Mouse (Mus musculus) hindbrain, embryonic 13.5 days (tissue): Measurements from ENCODE around the gene Acyp2. TPM values are rescaled to one million over a fixed set of nuclear protein-coding genes. Genes with fewer than 3 reads are reported as not detected.

Experiments used
- ATAC-seq: fragments of 200-750 bp; cut with Nextera tagmentation; 2 replicates; pipeline ENCODE4 v1.8.0; 2017; ENCODE audit warnings: moderate TSS enrichment; ENCODE audit not compliant: low FRiP score
- H3K27ac ChIP-seq: fragments of 300-500 bp; sonication (generic); 2 replicates; pipeline ENCODE4 v1.5.1; 2015; ENCODE audit warnings: inconsistent platforms, mild to moderate bottlenecking, moderate library complexity
- H3K27me3 ChIP-seq: fragments of 300-500 bp; sonication (generic); 2 replicates; pipeline ENCODE4 v1.6.1; 2015; ENCODE audit warnings: mild to moderate bottlenecking, inconsistent platforms
- H3K36me3 ChIP-seq: fragments of 300-500 bp; sonication (generic); 2 replicates; pipeline ENCODE4 v1.6.1; 2015; ENCODE audit warnings: mild to moderate bottlenecking, inconsistent platforms
- H3K4me1 ChIP-seq: fragments of 300-500 bp; sonication (generic); replicated peaks from 2 replicates; pipeline ENCODE4 v1.6.1; 2015; ENCODE audit warnings: inconsistent platforms
- H3K4me2 ChIP-seq: fragments of 300-500 bp; sonication (generic); 2 replicates; pipeline ENCODE4 v1.6.1; 2015; ENCODE audit warnings: inconsistent platforms, mild to moderate bottlenecking, moderate library complexity
- H3K4me3 ChIP-seq: fragments of 300-500 bp; sonication (generic); 2 replicates; pipeline ENCODE4 v1.5.1; 2015; ENCODE audit warnings: mild to moderate bottlenecking, inconsistent platforms
- H3K9ac ChIP-seq: fragments of 300-500 bp; sonication (generic); 2 replicates; pipeline ENCODE4 v1.6.1; 2015; ENCODE audit warnings: mild to moderate bottlenecking, inconsistent platforms
- H3K9me3 ChIP-seq: fragments of 300-500 bp; sonication (generic); 2 replicates; pipeline ENCODE4 v1.6.1; 2016; ENCODE audit warnings: inconsistent platforms
- WGBS: fragments of 180-500 bp; shearing (Covaris S2); methylation state at CpG from one replicate; pipeline ENCODE4 v1.1.7; 2015; 5-methylcytosine and 5-hydroxymethylcytosine counted together
- polyA plus RNA-seq: library from polyadenylated mRNA; unstranded; fragments of >200 nt; fragmentation: Nextera tagmentation; extraction: Ambion mirVana; gene quantifications from 2 replicates; pipeline ENCODE4 v1.2.1, GENCODE M21; 2015

Acyp2 gene
- polyA plus RNA-seq, 1 experiment from 2014 or later, result 21.4 TPM

DNA sequence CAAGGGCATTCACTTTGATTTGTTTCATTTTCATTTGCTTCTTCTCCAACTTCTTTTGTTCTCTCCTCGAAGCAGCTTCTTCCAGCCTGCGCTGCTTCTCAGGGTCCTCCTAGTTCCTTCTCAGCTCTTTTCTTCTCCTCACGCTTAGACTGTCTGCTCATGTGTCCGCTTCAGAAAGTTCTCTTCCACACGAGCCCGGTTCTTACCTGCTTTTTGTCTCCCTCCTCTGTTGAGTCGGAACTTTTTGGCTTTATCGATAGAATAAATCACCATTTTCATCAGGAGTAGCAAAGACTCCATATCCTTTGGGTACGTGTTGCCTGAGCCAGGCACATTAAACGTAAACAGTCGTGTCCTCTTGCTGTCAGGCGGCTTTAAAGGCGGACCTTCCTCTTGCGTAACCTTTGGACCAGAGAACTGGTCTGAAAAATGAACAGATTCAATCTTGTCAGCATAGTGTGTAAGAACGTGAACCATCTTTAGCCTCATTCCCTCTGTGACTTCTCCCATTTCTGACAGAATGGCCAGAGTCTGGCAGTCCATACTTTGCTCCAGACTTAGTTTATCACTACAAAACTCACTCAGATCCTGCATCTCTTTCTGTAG is 76.5 kb downstream of the Acyp2 start:
- ATAC-seq, result no peak
- Histone ChIP-seq H3K9me3 (no peaks in the 10 kb centered on the region), H3K27ac (no peak overlapping the region), H3K4me2 (no peak overlapping the region), H3K9ac (no peak overlapping the region), H3K36me3 (no peaks in the 10 kb centered on the region), H3K4me1 (no peaks in the 10 kb centered on the region), H3K27me3 (no peaks in the 10 kb centered on the region), H3K4me3 (no peak overlapping the region)
- 89% methylated on average over 15 of the region's 15 CpGs for WGBS

GRCm38 (mm10) chr11:30570568-30570967 is 78.8 kb downstream of the Acyp2 start:
- WGBS, result 95% methylated on average over 3 of the region's 3 CpGs
- Histone ChIP-seq H3K9ac (no peak overlapping the region), H3K4me1 (no peaks in the 10 kb centered on the region), H3K27me3 (no peaks in the 10 kb centered on the region), H3K4me2 (no peak overlapping the region), H3K9me3 (no peaks in the 10 kb centered on the region), H3K4me3 (no peak overlapping the region), H3K27ac (no peak overlapping the region), H3K36me3 (no peaks in the 10 kb centered on the region)
- no peak for ATAC-seq

- no peak for ATAC-seq
- Histone ChIP-seq H3K4me1 (no peaks in the 10 kb centered on the region), H3K4me3 (no peak overlapping the region), H3K4me2 (no peak overlapping the region), H3K36me3 (no peaks in the 10 kb centered on the region), H3K27ac (no peak overlapping the region), H3K9me3 (no peaks in the 10 kb centered on the region), H3K9ac (no peak overlapping the region), H3K27me3 (no peaks in the 10 kb centered on the region)
- whole genome bisulfite sequencing, result 90% methylated on average over 1 of the region's 1 CpGs
Measured at GRCm38 (mm10) chr11:30560215-30560614, 89.2 kb downstream of the Acyp2 start.

DNA sequence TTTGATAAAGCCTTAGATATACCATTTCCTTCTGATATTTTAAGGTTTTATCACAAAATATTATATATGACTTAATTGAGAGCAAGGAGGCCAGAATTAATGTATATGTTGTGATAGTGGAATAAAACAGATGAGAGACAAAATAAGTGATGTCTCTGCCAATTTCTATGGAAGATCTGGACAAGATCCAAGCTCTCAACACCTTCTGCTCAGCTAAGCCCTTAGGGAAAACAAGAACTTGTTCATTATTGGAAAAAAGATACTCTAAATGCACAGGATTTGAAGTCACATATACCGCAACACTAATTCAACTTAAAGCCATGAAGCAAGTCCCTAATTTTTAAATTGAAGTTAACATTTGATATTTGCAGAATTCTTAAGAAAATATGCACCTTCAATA is 96.0 kb downstream of the Acyp2 start:
- H3K9me3 ChIP-seq, result no peaks in the 10 kb centered on the region
- no peaks in the 10 kb centered on the region for H3K4me1 ChIP-seq
- WGBS, result 95% methylated on average over 1 of the region's 1 CpGs
- no peaks in the 10 kb centered on the region for H3K27me3 ChIP-seq
- no peak overlapping the region for H3K27ac ChIP-seq
- ATAC-seq, result no peak
- no peak overlapping the region for H3K4me3 ChIP-seq
- no peak overlapping the region for H3K9ac ChIP-seq
- H3K36me3 ChIP-seq, result no peaks in the 10 kb centered on the region
- H3K4me2 ChIP-seq, result no peak overlapping the region

DNA sequence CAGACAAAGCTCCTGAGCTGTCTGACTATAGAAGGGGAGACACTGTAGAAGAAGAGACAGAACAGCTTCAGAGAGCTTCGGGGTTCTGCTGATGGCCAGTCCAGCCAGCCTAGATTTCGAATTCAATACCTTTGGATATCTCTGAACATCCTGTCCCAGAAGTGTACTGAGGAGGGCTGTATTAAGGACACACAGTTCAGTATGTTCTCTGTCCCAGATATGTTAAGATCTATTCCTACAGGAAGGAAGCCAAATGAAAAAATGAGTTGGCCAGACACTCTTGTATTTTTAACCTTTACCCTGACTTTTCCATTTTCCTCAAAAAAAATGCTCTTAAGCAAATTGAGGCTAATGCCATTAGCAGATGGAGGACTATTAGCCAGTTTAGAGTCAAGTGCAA is 132.3 kb downstream of the Acyp2 start:
- Histone ChIP-seq H3K4me1 (no peaks in the 10 kb centered on the region), H3K9me3 (no peaks in the 10 kb centered on the region), H3K27me3 (no peaks in the 10 kb centered on the region), H3K27ac (no peak overlapping the region), H3K4me2 (no peak overlapping the region), H3K36me3 (no peaks in the 10 kb centered on the region), H3K4me3 (no peak overlapping the region), H3K9ac (no peak overlapping the region)
- ATAC-seq, result no peak
- WGBS, result 74% methylated on average over 2 of the region's 2 CpGs

- H3K9ac ChIP-seq, result no peak overlapping the region
- H3K4me3 ChIP-seq, result no peak overlapping the region
- no peaks in the 10 kb centered on the region for H3K9me3 ChIP-seq
- H3K4me2 ChIP-seq, result no peak overlapping the region
- H3K27me3 ChIP-seq, result no peaks in the 10 kb centered on the region
- ATAC-seq, result no peak
- 85% methylated on average over 4 of the region's 4 CpGs for WGBS
- H3K27ac ChIP-seq, result no peak overlapping the region
- H3K4me1 ChIP-seq, result no peaks in the 10 kb centered on the region
- no peaks in the 10 kb centered on the region for H3K36me3 ChIP-seq
Measured at GRCm38 (mm10) chr11:30508178-30508577, 141.2 kb downstream of the Acyp2 start.

DNA sequence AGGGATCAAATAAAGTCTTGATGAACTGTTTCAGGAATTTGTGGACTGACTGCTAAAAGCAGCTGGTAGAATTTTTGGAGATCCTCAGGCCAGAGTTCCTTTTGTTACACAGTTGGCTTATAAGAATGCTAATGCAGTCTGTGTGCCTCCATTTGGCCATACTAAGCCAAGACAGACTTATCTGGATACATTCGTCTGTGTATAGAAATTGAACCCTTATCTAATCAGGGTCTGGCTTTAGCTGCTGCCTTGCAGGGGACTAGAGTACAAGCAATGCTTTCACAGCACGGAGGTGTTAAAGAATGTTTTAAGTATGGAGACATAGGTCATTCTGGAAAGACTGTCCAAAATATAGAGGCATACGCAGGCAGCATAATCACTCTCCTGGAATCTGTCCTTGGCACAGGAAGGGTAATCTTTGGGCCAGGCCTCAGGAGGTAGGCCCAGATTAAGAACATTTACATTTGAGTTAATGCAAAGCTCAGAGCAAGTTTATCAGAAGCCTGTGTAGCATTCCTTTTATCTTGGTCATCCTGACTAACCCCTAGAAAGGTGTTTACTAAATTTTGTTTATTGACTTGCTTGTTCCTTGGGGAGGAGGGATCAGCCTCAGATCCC is 150.5 kb downstream of the Acyp2 start:
- Histone ChIP-seq H3K9ac (no peak overlapping the region), H3K4me2 (no peak overlapping the region), H3K27me3 (no peaks in the 10 kb centered on the region), H3K36me3 (no peaks in the 10 kb centered on the region), H3K9me3 (no peaks in the 10 kb centered on the region), H3K27ac (no peak overlapping the region), H3K4me1 (no peaks in the 10 kb centered on the region), H3K4me3 (no peak overlapping the region)
- 77% methylated on average over 3 of the region's 3 CpGs for WGBS
- ATAC-seq, result no peak

- no peaks in the 10 kb centered on the region for H3K4me1 ChIP-seq
- WGBS, result 61% methylated on average over 2 of the region's 2 CpGs
- H3K27me3 ChIP-seq, result no peaks in the 10 kb centered on the region
- H3K9ac ChIP-seq, result no peak overlapping the region
- H3K36me3 ChIP-seq, result no peaks in the 10 kb centered on the region
- no peak overlapping the region for H3K27ac ChIP-seq
- no peak for ATAC-seq
- no peak overlapping the region for H3K4me3 ChIP-seq
- no peaks in the 10 kb centered on the region for H3K9me3 ChIP-seq
- H3K4me2 ChIP-seq, result no peak overlapping the region
Measured at GRCm38 (mm10) chr11:30497151-30497550, 152.2 kb downstream of the Acyp2 start.

DNA sequence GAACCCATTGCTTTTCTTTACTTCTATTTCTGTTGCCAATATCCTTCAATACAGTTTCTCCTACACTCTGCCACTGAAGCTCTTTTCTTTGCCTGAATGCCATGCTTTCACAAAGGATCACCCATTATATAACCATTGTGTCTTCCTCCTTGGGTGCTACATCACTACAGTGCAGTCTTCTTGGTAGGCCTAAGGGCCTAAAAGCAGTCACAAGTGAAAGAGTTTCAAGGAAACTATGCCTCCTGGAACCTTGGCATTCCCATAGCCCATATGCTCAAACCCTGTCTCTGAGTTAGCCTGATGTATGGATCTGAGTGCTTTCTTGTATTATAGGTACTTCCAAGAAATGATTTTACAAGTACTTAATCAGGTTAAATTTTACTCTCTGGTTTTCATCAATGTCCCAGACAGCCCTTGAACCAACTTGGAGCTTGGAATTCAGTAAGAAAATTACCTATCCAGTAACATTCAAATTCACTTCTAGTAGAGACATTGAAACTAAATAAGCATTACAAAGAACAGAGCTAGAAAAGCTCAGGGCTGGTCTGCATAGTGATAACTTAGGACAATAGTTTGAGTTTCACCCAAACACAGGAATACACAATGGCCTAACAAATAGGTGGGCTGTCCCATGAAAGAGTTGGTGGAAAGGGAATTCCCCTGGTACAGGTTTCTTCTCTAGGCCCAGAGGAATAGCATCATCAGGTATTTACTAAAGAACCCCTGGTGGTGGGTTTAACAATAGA is 157.7 kb downstream of the Acyp2 start:
- H3K4me1 ChIP-seq, result no peaks in the 10 kb centered on the region
- no peak for ATAC-seq
- no peak overlapping the region for H3K27ac ChIP-seq
- H3K36me3 ChIP-seq, result no peaks in the 10 kb centered on the region
- H3K9ac ChIP-seq, result no peak overlapping the region
- H3K4me2 ChIP-seq, result no peak overlapping the region
- H3K27me3 ChIP-seq, result no peaks in the 10 kb centered on the region
- no peak overlapping the region for H3K4me3 ChIP-seq
- H3K9me3 ChIP-seq, result no peaks in the 10 kb centered on the region

DNA sequence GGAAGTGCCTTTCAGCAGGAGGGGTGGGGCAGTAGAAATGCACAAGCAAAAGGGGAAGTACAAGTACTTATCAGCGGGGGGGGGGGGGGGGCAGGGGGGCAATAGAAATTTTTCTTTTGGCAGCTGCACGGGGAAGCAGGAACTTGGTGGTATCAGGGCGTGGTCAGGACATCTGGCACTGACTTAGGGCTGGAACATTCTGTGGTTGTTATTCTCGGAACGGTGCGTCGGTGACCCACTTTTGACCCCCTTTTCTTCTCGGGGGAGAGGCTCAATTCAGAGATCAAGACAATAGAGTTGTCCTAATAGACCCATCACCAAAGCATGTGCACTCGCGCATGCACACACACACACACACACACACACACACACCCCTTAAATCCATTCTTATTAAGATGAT is 161.2 kb downstream of the Acyp2 start:
- ATAC-seq, result no peak
- Histone ChIP-seq H3K9ac (no peak overlapping the region), H3K36me3 (no peaks in the 10 kb centered on the region), H3K9me3 (no peaks in the 10 kb centered on the region), H3K27ac (no peak overlapping the region), H3K4me2 (no peak overlapping the region), H3K4me1 (no peaks in the 10 kb centered on the region), H3K4me3 (no peak overlapping the region), H3K27me3 (no peaks in the 10 kb centered on the region)
- WGBS, result 66% methylated on average over 9 of the region's 10 CpGs

- Histone ChIP-seq H3K9me3 (no peaks in the 10 kb centered on the region), H3K4me1 (no peaks in the 10 kb centered on the region), H3K27ac (no peak overlapping the region), H3K27me3 (no peaks in the 10 kb centered on the region), H3K4me3 (no peak overlapping the region), H3K4me2 (no peak overlapping the region), H3K36me3 (no peaks in the 10 kb centered on the region), H3K9ac (no peak overlapping the region)
- ATAC-seq, result no peak
- WGBS, result 95% methylated on average over 4 of the region's 4 CpGs
Measured at GRCm38 (mm10) chr11:30483286-30483685, 166.1 kb downstream of the Acyp2 start.

GRCm38 (mm10) chr11:30471751-30472593 is 177.4 kb downstream of the Acyp2 start, which contains the start of gene 4930505A04Rik:
Gene 4930505A04Rik, minus strand, starts transcription at chr11:30471827.
- H3K27me3 ChIP-seq, result no peaks in the 10 kb centered on the region
- peaks cover 14% of the 10 kb centered on the region for H3K4me1 ChIP-seq
- peak within 1 kb of the TSS; percentile 84 for H3K27ac ChIP-seq
- peak within 1 kb of the TSS; percentile 75 for H3K9ac ChIP-seq
- H3K36me3 ChIP-seq, result no peaks in the 10 kb centered on the region
- peak within 1 kb of the TSS; percentile 56 for H3K4me3 ChIP-seq
- H3K9me3 ChIP-seq, result no peaks in the 10 kb centered on the region
- 7% methylated on average over 17 of the region's 17 CpGs for WGBS
- peak; percentile 98 for ATAC-seq
- peak within 1 kb of the TSS; percentile 67 for H3K4me2 ChIP-seq
